ENCODE assay signal across 8 mouse cellular contexts in the genomic region with DNA sequence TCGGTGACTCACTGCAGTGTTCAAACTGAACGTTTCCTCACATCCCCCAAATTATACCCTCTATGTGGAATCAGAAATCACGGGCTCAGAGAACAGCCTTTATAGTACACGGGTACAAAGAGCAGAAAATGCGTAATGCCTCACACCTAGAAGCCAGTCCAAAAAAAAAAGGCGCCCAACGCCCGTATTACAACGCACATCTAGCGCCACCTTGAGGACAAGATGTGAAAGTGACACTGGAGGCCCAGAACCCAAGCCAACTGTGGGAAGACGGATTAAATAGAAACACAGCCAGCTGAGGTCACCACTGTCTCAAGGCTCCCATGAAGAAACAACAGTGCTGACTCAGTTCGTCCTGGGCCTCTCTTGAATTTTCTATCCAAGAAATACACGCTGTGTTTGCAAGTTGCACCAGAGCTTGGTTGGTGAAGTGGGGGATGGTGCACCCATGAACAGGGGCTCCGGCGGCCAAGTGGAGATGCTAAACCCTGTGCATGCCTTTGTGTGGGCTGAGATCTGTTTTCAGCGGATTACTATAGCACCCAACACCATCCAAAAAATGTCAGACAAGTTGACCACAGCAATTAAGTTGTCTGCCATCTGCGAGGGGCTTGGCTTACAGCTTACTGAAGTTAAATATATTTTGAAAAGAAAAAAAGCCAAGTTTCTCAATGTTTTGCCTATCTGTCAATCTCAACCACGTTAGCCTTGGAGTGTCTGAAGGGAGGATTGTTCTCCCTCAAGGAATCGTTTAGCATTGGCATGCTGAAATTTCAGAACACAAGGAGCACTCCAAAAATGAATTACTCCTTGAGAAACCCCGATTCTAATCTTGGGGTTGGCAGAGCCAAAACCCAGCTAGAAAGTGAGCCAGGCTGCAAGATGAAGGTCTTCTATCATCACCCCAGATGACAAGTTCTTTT. TPM values are rescaled to one million over a fixed set of nuclear protein-coding genes. Genes with fewer than 3 reads are reported as not detected.
DNase-seq lines count a peak whose midpoint lies in the region; ATAC-seq lines count a peak whose summit lies in the region.

No protein-coding gene starts in this region.

- no peak overlapping the region for H3K27ac ChIP-seq in midbrain, embryonic 11.5 days (ENCODE audit: low read depth, low read length)

- H3K27me3 ChIP-seq in midbrain, embryonic 11.5 days (ENCODE audit: control insufficient read depth, insufficient read depth, low read length), result no peaks in the 10 kb centered on the region

- peak; percentile 78 for DNase-seq in urinary bladder, postnatal 14 days (ENCODE audit: low spot score)
- DNase-seq in urinary bladder, postnatal 10 days (ENCODE audit: low spot score), result no peak
- peak; percentile 45 to 69 for DNase-seq in cerebellum, postnatal 4 days (ENCODE audit: low spot score in 2 of 2)
- peak; percentile 80 for DNase-seq in gastrocnemius, adult 18-20 months (ENCODE audit: low spot score)
- peak; percentile 83 for DNase-seq in hindlimb bud, embryonic 11.5 days (ENCODE audit: extremely low spot score, low read depth, low spot score)
- DNase-seq in left cerebral cortex, adult 8-10 months (ENCODE audit: low spot score in 2 of 2), result peak; percentile 37 to 68
- DNase-seq in midbrain, embryonic 11.5 days (ENCODE audit: low spot score, missing footprints), result peak; percentile 93
- peak; percentile 17 for DNase-seq in spleen, adult 12 weeks (ENCODE audit: low spot score)

- H3K9ac ChIP-seq in midbrain, embryonic 11.5 days (ENCODE audit: low read length), result no peak overlapping the region

- H3K4me3 ChIP-seq in midbrain, embryonic 11.5 days (ENCODE audit: low read depth, low read length), result no peak overlapping the region

- no peaks in the 10 kb centered on the region for H3K36me3 ChIP-seq in midbrain, embryonic 11.5 days (ENCODE audit: control insufficient read depth, insufficient read depth, low read length)

- H3K9me3 ChIP-seq in midbrain, embryonic 11.5 days (ENCODE audit: control insufficient read depth, low read length), result no peaks in the 10 kb centered on the region

- 38% methylated on average over 20 of the region's 20 CpGs for WGBS in midbrain, embryonic 11.5 days

- H3K4me1 ChIP-seq in midbrain, embryonic 11.5 days (ENCODE audit: control insufficient read depth, insufficient read depth, low read length), result no peaks in the 10 kb centered on the region

- ATAC-seq in midbrain, embryonic 11.5 days (ENCODE audit: low FRiP score), result 0 out of 2 replicates have a peak, but pooled peaks have one; percentile 14

- H3K4me2 ChIP-seq in midbrain, embryonic 11.5 days, result no peak overlapping the region

RNA-seq across cellular contexts. Expression of gene Psmg1, which starts 45.1 kb away (rescaled TPM):
- total RNA-seq in gastrocnemius, adult 18-20 months (2021), result 10 to 100 TPM; 11.6 to 12.3 TPM
- 10 to 100 TPM; 15.2 to 19.0 (median 17.7) TPM for total RNA-seq in left cerebral cortex, adult 8-10 months (2022)
- 94.6 and 107 TPM in 2 replicates for polyA plus RNA-seq in midbrain, embryonic 11.5 days (2014; fragmentation: Nextera tagmentation; extraction: Ambion mirVana)
